Mouse (Mus musculus) kidney, adult 2 months (tissue): ENCODE measurements around the gene Syna.

ENCODE experiments used
- CTCF ChIP-seq: fragments of 200-500 bp; conservative IDR thresholded peaks from 2 replicates; pipeline ENCODE4 v1.5.1; 2011; ENCODE audit warnings: low read depth, mild to moderate bottlenecking, control low read depth, low read length, moderate library complexity, mixed read lengths; ENCODE audit not compliant: insufficient read depth, insufficient read length
- POLR2A ChIP-seq: fragments of 200-500 bp; IDR thresholded peaks from one replicate; pipeline ENCODE4 v1.6.1; 2011; ENCODE audit warnings: low read depth, low read length, control low read depth

GRCm38 (mm10) chr5:134519471-134519870 is 40.5 kb downstream of the Syna start:
- TF ChIP-seq POLR2A (no peak), CTCF (no peak)
